ENCODE assay signal across 9 mouse cellular contexts in genomic region chr7:45779081-45779641, GRCm38 (mm10). TPM values are rescaled to one million over a fixed set of nuclear protein-coding genes. Genes with fewer than 3 reads are reported as not detected.
DNase-seq lines count a peak whose midpoint lies in the region; ATAC-seq and TF ChIP-seq lines count a peak whose summit lies in the region.
"Had no signal": no experiment of that assay in that cellular context is flagged by ENCODE, and none has a peak within 500 bp of the region (broad histone marks: within the 10 kb centered on the region; RNA-seq: fewer than 3 reads in every experiment).

No protein-coding gene starts in this region.

- H3K9me3 ChIP-seq in heart, embryonic 12.5 days (replicated peaks), result peaks cover 3% of the 10 kb centered on the region; the same call in 1 of the 2 replicates
- H3K9me3 ChIP-seq in E14TG2a.4 (ENCODE audit: low read length), result no peaks in the 10 kb centered on the region
- no peaks in the 10 kb centered on the region for H3K9me3 ChIP-seq in hindbrain, embryonic 14.5 days (ENCODE audit: control insufficient read depth, low read length)
- no peaks in the 10 kb centered on the region for H3K9me3 ChIP-seq in midbrain, embryonic 15.5 days
- H3K9me3 ChIP-seq: G1E had no signal

- H3K4me1 ChIP-seq in heart, embryonic 12.5 days (replicated peaks), result peaks cover 15% of the 10 kb centered on the region
- peaks cover 14% of the 10 kb centered on the region for H3K4me1 ChIP-seq in E14TG2a.4 (replicated peaks; ENCODE audit: low read depth, low read length)
- H3K4me1 ChIP-seq in hindbrain, embryonic 14.5 days (replicated peaks; ENCODE audit: control insufficient read depth, insufficient read depth, low read length), result 0 out of 2 replicates have a peak, but pooled peaks cover 3% of the 10 kb centered on the region
- peaks cover 6% of the 10 kb centered on the region; the same call in 1 of the 2 replicates for H3K4me1 ChIP-seq in midbrain, embryonic 15.5 days

- peak overlapping the region; percentile 56 for H3K4me2 ChIP-seq in heart, embryonic 12.5 days
- H3K4me2 ChIP-seq in hindbrain, embryonic 14.5 days (replicated peaks), result peak overlapping the region; percentile 22
- H3K4me2 ChIP-seq in midbrain, embryonic 15.5 days, result peak overlapping the region; percentile 30

- 0 out of 2 replicates have a peak overlapping the region, but pooled peaks have one; percentile 14 for H3K9ac ChIP-seq in heart, embryonic 12.5 days
- H3K9ac ChIP-seq in hindbrain, embryonic 14.5 days, result no peak overlapping the region
- no peak overlapping the region for H3K9ac ChIP-seq in midbrain, embryonic 15.5 days

- 20% methylated on average over 22 of the region's 22 CpGs for WGBS in heart, embryonic 12.5 days
- 22% methylated on average over 22 of the region's 22 CpGs for WGBS in hindbrain, embryonic 14.5 days
- WGBS in midbrain, embryonic 15.5 days, result 19% methylated on average over 22 of the region's 22 CpGs

- H3K27ac ChIP-seq in heart, embryonic 12.5 days (ENCODE audit: poor library complexity, severe bottlenecking), result no peak overlapping the region
- no peak overlapping the region for H3K27ac ChIP-seq in hindbrain, embryonic 14.5 days
- H3K27ac ChIP-seq in midbrain, embryonic 15.5 days, result no peak overlapping the region

- peak overlapping the region; percentile 1; the same call in 1 of the 2 replicates for H3K4me3 ChIP-seq in heart, embryonic 12.5 days
- peak overlapping the region; percentile 20; the same call in 1 of the 2 replicates for H3K4me3 ChIP-seq in E14TG2a.4 (replicated peaks; ENCODE audit: low read length)
- no peak overlapping the region for H3K4me3 ChIP-seq in hindbrain, embryonic 14.5 days (replicated peaks; ENCODE audit: low read length)
- H3K4me3 ChIP-seq in midbrain, embryonic 15.5 days, result no peak overlapping the region

- ATAC-seq in heart, embryonic 12.5 days (ENCODE audit: insufficient number of reproducible peaks, low FRiP score), result no peak; the same call in 1 of the 2 replicates
- ATAC-seq in hindbrain, embryonic 14.5 days (ENCODE audit: low FRiP score), result no peak
- no peak for ATAC-seq in midbrain, embryonic 15.5 days (replicated peaks)

- H3K27me3 ChIP-seq in heart, embryonic 12.5 days (replicated peaks), result peaks cover 51% of the 10 kb centered on the region
- peaks cover 28% of the 10 kb centered on the region for H3K27me3 ChIP-seq in E14TG2a.4 (ENCODE audit: insufficient read depth, low read length)
- no peaks in the 10 kb centered on the region; the same call in 1 of the 2 replicates for H3K27me3 ChIP-seq in hindbrain, embryonic 14.5 days (ENCODE audit: control insufficient read depth, insufficient read depth, low read length)
- H3K27me3 ChIP-seq in midbrain, embryonic 15.5 days (replicated peaks), result no peaks in the 10 kb centered on the region

- no peak for TF ChIP-seq CTCF in E14TG2a.4 (conservative IDR thresholded peaks at IDR 0.05; ENCODE audit: low read length)

- no peaks in the 10 kb centered on the region for H3K36me3 ChIP-seq in heart, embryonic 12.5 days
- no peaks in the 10 kb centered on the region for H3K36me3 ChIP-seq in E14TG2a.4 (ENCODE audit: insufficient read depth, low read length)
- H3K36me3 ChIP-seq in hindbrain, embryonic 14.5 days (replicated peaks; ENCODE audit: control insufficient read depth, insufficient read depth), result no peaks in the 10 kb centered on the region
- no peaks in the 10 kb centered on the region for H3K36me3 ChIP-seq in midbrain, embryonic 15.5 days (replicated peaks)
- H3K36me3 ChIP-seq: G1E had no signal

- DNase-seq in heart, adult 11 months, result no peak
- no peak for DNase-seq in hindbrain, embryonic 14.5 days (ENCODE audit: low spot score)
- DNase-seq in spleen, postnatal 4 days (ENCODE audit: low spot score in 2 of 2), result no peak
- no peak for DNase-seq in urinary bladder, postnatal 25 days (ENCODE audit: low spot score)
- no peak for DNase-seq in right cerebral cortex, adult 2 months (ENCODE audit: low spot score in 2 of 2)

RNA-seq across cellular contexts. Expression of gene Lmtk3, which starts 4.4 kb away (rescaled TPM):
- 0.53 and 0.86 TPM in 2 replicates for polyA plus RNA-seq in heart, embryonic 12.5 days (2016; fragmentation: Nextera tagmentation; extraction: Ambion mirVana)
- 20.9 and 23.6 TPM in 2 replicates for polyA plus RNA-seq in hindbrain, embryonic 14.5 days (2014; fragmentation: Nextera tagmentation; extraction: Ambion mirVana)
- polyA plus RNA-seq in midbrain, embryonic 15.5 days (2015; fragmentation: Nextera tagmentation; extraction: Ambion mirVana), result 29.8 and 34.8 TPM in 2 replicates

RNA-seq across cellular contexts. Expression of gene Sult2b1, which starts 5.3 kb away (rescaled TPM):
- polyA plus RNA-seq in heart, embryonic 12.5 days (2016; fragmentation: Nextera tagmentation; extraction: Ambion mirVana), result 0.23 and 0.40 TPM in 2 replicates
- 5.2 and 7.3 TPM in 2 replicates for polyA plus RNA-seq in hindbrain, embryonic 14.5 days (2014; fragmentation: Nextera tagmentation; extraction: Ambion mirVana)
- 8.3 and 9.7 TPM in 2 replicates for polyA plus RNA-seq in midbrain, embryonic 15.5 days (2015; fragmentation: Nextera tagmentation; extraction: Ambion mirVana)
- polyA plus RNA-seq: G1E had no signal

RNA-seq across cellular contexts. Expression of gene Cyth2, which starts 35.2 kb away (rescaled TPM):
- 108 and 115 TPM in 2 replicates for polyA plus RNA-seq in heart, embryonic 12.5 days (2016; fragmentation: Nextera tagmentation; extraction: Ambion mirVana)
- polyA plus RNA-seq in hindbrain, embryonic 14.5 days (2014; fragmentation: Nextera tagmentation; extraction: Ambion mirVana), result 237 and 242 TPM in 2 replicates
- 329 and 334 TPM in 2 replicates for polyA plus RNA-seq in midbrain, embryonic 15.5 days (2015; fragmentation: Nextera tagmentation; extraction: Ambion mirVana)

RNA-seq across cellular contexts. Expression of gene Kcnj14, which starts 45.4 kb away (rescaled TPM):
- polyA plus RNA-seq in heart, embryonic 12.5 days (2016; fragmentation: Nextera tagmentation; extraction: Ambion mirVana), result 0.63 and 0.70 TPM in 2 replicates
- polyA plus RNA-seq in hindbrain, embryonic 14.5 days (2014; fragmentation: Nextera tagmentation; extraction: Ambion mirVana), result 1.3 TPM in 2 replicates
- polyA plus RNA-seq in midbrain, embryonic 15.5 days (2015; fragmentation: Nextera tagmentation; extraction: Ambion mirVana), result 1.1 TPM in 2 replicates

RNA-seq across cellular contexts. Expression of gene Grwd1, which starts 51.6 kb away (rescaled TPM):
- 43.9 and 46.6 TPM in 2 replicates for polyA plus RNA-seq in heart, embryonic 12.5 days (2016; fragmentation: Nextera tagmentation; extraction: Ambion mirVana)
- 37.6 and 42.6 TPM in 2 replicates for polyA plus RNA-seq in hindbrain, embryonic 14.5 days (2014; fragmentation: Nextera tagmentation; extraction: Ambion mirVana)
- polyA plus RNA-seq in midbrain, embryonic 15.5 days (2015; fragmentation: Nextera tagmentation; extraction: Ambion mirVana), result 40.5 and 44.2 TPM in 2 replicates

Comparison
In these comparisons a context has a peak if more than half of its experiments do, and no peak if none do; other contexts are left out.
1. H3K4me3 ChIP-seq: peak in heart, embryonic 12.5 days (single experiment) and E14TG2a.4 (single experiment); none in hindbrain, embryonic 14.5 days (single experiment) and midbrain, embryonic 15.5 days (single experiment).
2. RNA of gene Lmtk3, which starts 4.4 kb away (polyA plus RNA-seq): 29.8 to 34.8 TPM in midbrain, embryonic 15.5 days and 20.9 to 23.6 TPM in hindbrain, embryonic 14.5 days; 0.53 to 0.86 TPM in heart, embryonic 12.5 days; every median in the first group is over 10 times any median in the second.
3. Peak in every context shown above with its lines, with median percentiles within 50 percentile points of each other: H3K4me2 ChIP-seq.